Mouse (Mus musculus): ENCODE data around the gene Eipr1.

The Eipr1 gene

GRCm38 (mm10) chr12:28775627-28776026 lies 24.0 kb downstream of the Eipr1 start:
- no peak for DNase-seq (ENCODE audit: low spot score)

GRCm38 (mm10) chr12:28780180-28780579 lies 28.6 kb downstream of the Eipr1 start:
- DNase-seq (ENCODE audit: low spot score) = no peak

GRCm38 (mm10) chr12:28782637-28783036 lies 31.0 kb downstream of the Eipr1 start:
- no peak for DNase-seq (ENCODE audit: low spot score)

- no peak for DNase-seq (ENCODE audit: low spot score)
Measured at GRCm38 (mm10) chr12:28784355-28784754, 32.8 kb downstream of the Eipr1 start.

- no peak for DNase-seq (ENCODE audit: low spot score)
Measured at GRCm38 (mm10) chr12:28784864-28785263, 33.3 kb downstream of the Eipr1 start.

- no peak for DNase-seq (ENCODE audit: low spot score)
Measured at GRCm38 (mm10) chr12:28785299-28785698, 33.7 kb downstream of the Eipr1 start.

- DNase-seq (ENCODE audit: low spot score) = no peak
Measured at GRCm38 (mm10) chr12:28786310-28786709, 34.7 kb downstream of the Eipr1 start.

GRCm38 (mm10) chr12:28792613-28793012 lies 41.0 kb downstream of the Eipr1 start:
- DNase-seq (ENCODE audit: low spot score) = no peak

GRCm38 (mm10) chr12:28793715-28794114 lies 42.1 kb downstream of the Eipr1 start:
- DNase-seq (ENCODE audit: low spot score) = no peak

GRCm38 (mm10) chr12:28795041-28795440 lies 43.4 kb downstream of the Eipr1 start:
- no peak for DNase-seq (ENCODE audit: low spot score)

- no peak for DNase-seq (ENCODE audit: low spot score)
Measured at GRCm38 (mm10) chr12:28796881-28797420, 45.3 kb downstream of the Eipr1 start.

GRCm38 (mm10) chr12:28799798-28800411 lies 48.3 kb downstream of the Eipr1 start:
- DNase-seq (ENCODE audit: low spot score) = no peak

GRCm38 (mm10) chr12:28800423-28800822 lies 48.8 kb downstream of the Eipr1 start:
- no peak for DNase-seq (ENCODE audit: low spot score)

- no peak for DNase-seq (ENCODE audit: low spot score)
Measured at GRCm38 (mm10) chr12:28800891-28801290, 49.3 kb downstream of the Eipr1 start.

GRCm38 (mm10) chr12:28801731-28802130 lies 50.1 kb downstream of the Eipr1 start:
- DNase-seq (ENCODE audit: low spot score) = no peak

- DNase-seq (ENCODE audit: low spot score) = no peak
Measured at GRCm38 (mm10) chr12:28803043-28803442, 51.4 kb downstream of the Eipr1 start.

- no peak for DNase-seq (ENCODE audit: low spot score)
Measured at GRCm38 (mm10) chr12:28804558-28805481, 53.2 kb downstream of the Eipr1 start.

- DNase-seq (ENCODE audit: low spot score) = no peak
Measured at GRCm38 (mm10) chr12:28808786-28809375, 57.3 kb downstream of the Eipr1 start.

GRCm38 (mm10) chr12:28809756-28810337 lies 58.2 kb downstream of the Eipr1 start:
- no peak for DNase-seq (ENCODE audit: low spot score)

- no peak for DNase-seq (ENCODE audit: low spot score)
Measured at GRCm38 (mm10) chr12:28816681-28817426, 65.3 kb downstream of the Eipr1 start.

GRCm38 (mm10) chr12:28817427-28817752 lies 65.8 kb downstream of the Eipr1 start:
- DNase-seq (ENCODE audit: low spot score) = no peak

GRCm38 (mm10) chr12:28817891-28818290 lies 66.3 kb downstream of the Eipr1 start:
- DNase-seq (ENCODE audit: low spot score) = no peak

Data from ovary, adult 18-20 months (tissue).